Mouse (Mus musculus) myocyte (in vitro differentiated cells): ENCODE measurements around the gene Ltbp1. TPM values are rescaled to one million over a fixed set of nuclear protein-coding genes. Genes with fewer than 3 reads are reported as not detected.

Experiments
- H3K27me3 ChIP-seq: one replicate; pipeline ENCODE4 v1.6.1; 2011; ENCODE audit not compliant: control insufficient read depth, insufficient read depth, insufficient read length
- H3K36me3 ChIP-seq: one replicate; pipeline ENCODE4 v1.6.1; 2011; ENCODE audit not compliant: control insufficient read depth, insufficient read depth
- H3K4me2 ChIP-seq: one replicate; pipeline ENCODE4 v1.6.1; 2011; ENCODE audit warnings: low read depth, control low read depth
- H3K4me3 ChIP-seq: one replicate; pipeline ENCODE4 v1.5.1; 2011; ENCODE audit warnings: mild to moderate bottlenecking, control low read depth, moderate library complexity
- H3K79me2 ChIP-seq: one replicate; pipeline ENCODE4 v1.6.1; 2011; ENCODE audit not compliant: control insufficient read depth, insufficient read depth
- H3ac ChIP-seq: one replicate; pipeline ENCODE4 v1.6.1; 2011; ENCODE audit not compliant: control insufficient read depth, insufficient read length
- CEBPB ChIP-seq: IDR thresholded peaks from 2 replicates; pipeline ENCODE4 v1.6.1; 2011; ENCODE audit warnings: mild to moderate bottlenecking, moderate library complexity; ENCODE audit not compliant: poor library complexity, insufficient read depth, severe bottlenecking
- E2F4 ChIP-seq: IDR thresholded peaks from one replicate; pipeline ENCODE4 v1.6.1; 2011; ENCODE audit warnings: mild to moderate bottlenecking, control low read depth, moderate library complexity; ENCODE audit not compliant: insufficient read depth
- MAX ChIP-seq: IDR thresholded peaks from one replicate; pipeline ENCODE4 v1.6.1; 2011; ENCODE audit warnings: low read depth, mild to moderate bottlenecking, control low read depth
- MYOD1 ChIP-seq, 3 experiments: IDR thresholded peaks; one replicate each; pipeline ENCODE4 v1.6.1; 2011; ENCODE audit warnings: control low read depth in 2 of 3, low read depth in 2 of 3, mild to moderate bottlenecking in 2 of 3, moderate library complexity in 1 of 3; ENCODE audit not compliant: insufficient read length in 2 of 3, control insufficient read depth in 1 of 3
- MYOG ChIP-seq, 3 experiments: IDR thresholded peaks; one replicate each; pipeline ENCODE4 v1.6.1; 2011; ENCODE audit warnings: control low read depth in 2 of 3, low read depth in 2 of 3, mild to moderate bottlenecking in 2 of 3; ENCODE audit not compliant: insufficient read length in 2 of 3, control insufficient read depth in 1 of 3, insufficient read depth in 1 of 3
- POLR2A ChIP-seq: IDR thresholded peaks from one replicate; pipeline ENCODE4 v1.6.1; 2011; ENCODE audit warnings: low read depth, mild to moderate bottlenecking, control low read depth, moderate library complexity; ENCODE audit not compliant: insufficient read length
- POLR2AphosphoS2 ChIP-seq: IDR thresholded peaks from one replicate; pipeline ENCODE4 v1.6.1; 2011; ENCODE audit warnings: low read depth, control low read depth; ENCODE audit not compliant: insufficient read length
- REST ChIP-seq: IDR thresholded peaks from one replicate; pipeline ENCODE4 v1.6.1; 2011; ENCODE audit warnings: mild to moderate bottlenecking, control low read depth, moderate library complexity; ENCODE audit not compliant: insufficient read depth, insufficient read length
- SRF ChIP-seq: IDR thresholded peaks from one replicate; pipeline ENCODE4 v1.6.1; 2011; ENCODE audit warnings: low read depth; ENCODE audit not compliant: control insufficient read depth, insufficient read length
- TCF12 ChIP-seq: IDR thresholded peaks from one replicate; pipeline ENCODE4 v1.6.1; 2011; ENCODE audit warnings: mild to moderate bottlenecking, control low read depth; ENCODE audit not compliant: poor library complexity, insufficient read depth, severe bottlenecking
- TCF3 ChIP-seq: IDR thresholded peaks from one replicate; pipeline ENCODE4 v1.6.1; 2011; ENCODE audit warnings: low read depth, control low read depth; ENCODE audit not compliant: insufficient read length
- USF1 ChIP-seq: IDR thresholded peaks from one replicate; pipeline ENCODE4 v1.6.1; 2011; ENCODE audit warnings: low read depth, mild to moderate bottlenecking, control low read depth, moderate library complexity
- polyA plus RNA-seq: library from polyadenylated mRNA; unstranded; fragments of >200 nt; fragmentation: generic; extraction: Trizol; gene quantifications from one replicate; pipeline ENCODE4 v1.2.1, GENCODE M21; 2012; ENCODE audit warnings: missing spikeins

Ltbp1 gene
- polyA plus RNA-seq, 1 experiment, result 19.4 TPM

GRCm38 (mm10) chr17:75368580-75368979 is 363.2 kb downstream of the Ltbp1 start:
- no peak overlapping the region for H3ac ChIP-seq
- H3K79me2 ChIP-seq, result no peaks in the 10 kb centered on the region
- no peak for TF ChIP-seq POLR2A
- no peak for TF ChIP-seq SRF
- TF ChIP-seq MYOD1 (IDR thresholded peaks at IDR 0.05; ENCODE audit: control insufficient read depth in 1 of 3, insufficient read length in 2 of 3, low read depth in 2 of 3), result no peak
- TF ChIP-seq TCF12, result no peak
- TF ChIP-seq E2F4, result no peak
- TF ChIP-seq POLR2AphosphoS2, result no peak
- no peak for TF ChIP-seq CEBPB
- TF ChIP-seq USF1, result no peak
- TF ChIP-seq TCF3, result no peak
- TF ChIP-seq MAX, result no peak
- no peak for TF ChIP-seq MYOG (IDR thresholded peaks at IDR 0.05; ENCODE audit: control insufficient read depth in 1 of 3, insufficient read depth in 1 of 3, insufficient read length in 2 of 3, low read depth in 2 of 3)
- TF ChIP-seq REST, result no peak
- H3K27me3 ChIP-seq, result no peaks in the 10 kb centered on the region
- peaks cover 16% of the 10 kb centered on the region for H3K36me3 ChIP-seq
- H3K4me3 ChIP-seq, result no peak overlapping the region
- H3K4me2 ChIP-seq, result no peak overlapping the region

- Histone ChIP-seq H3K36me3 (peaks cover 9% of the 10 kb centered on the region), H3K4me3 (no peak overlapping the region), H3K27me3 (no peaks in the 10 kb centered on the region), H3ac (no peak overlapping the region), H3K4me2 (no peak overlapping the region), H3K79me2 (no peaks in the 10 kb centered on the region)
- TF ChIP-seq POLR2A, result no peak
- no peak for TF ChIP-seq TCF3
Measured at GRCm38 (mm10) chr17:75369351-75369750, 364.0 kb downstream of the Ltbp1 start.

- Histone ChIP-seq H3K4me3 (no peak overlapping the region), H3K79me2 (no peaks in the 10 kb centered on the region), H3K36me3 (peaks cover 8% of the 10 kb centered on the region), H3ac (no peak overlapping the region), H3K27me3 (no peaks in the 10 kb centered on the region), H3K4me2 (no peak overlapping the region)
- TF ChIP-seq REST (no peak), POLR2A (no peak), SRF (no peak), USF1 (no peak)
Measured at GRCm38 (mm10) chr17:75370120-75370519, 364.8 kb downstream of the Ltbp1 start.

DNA sequence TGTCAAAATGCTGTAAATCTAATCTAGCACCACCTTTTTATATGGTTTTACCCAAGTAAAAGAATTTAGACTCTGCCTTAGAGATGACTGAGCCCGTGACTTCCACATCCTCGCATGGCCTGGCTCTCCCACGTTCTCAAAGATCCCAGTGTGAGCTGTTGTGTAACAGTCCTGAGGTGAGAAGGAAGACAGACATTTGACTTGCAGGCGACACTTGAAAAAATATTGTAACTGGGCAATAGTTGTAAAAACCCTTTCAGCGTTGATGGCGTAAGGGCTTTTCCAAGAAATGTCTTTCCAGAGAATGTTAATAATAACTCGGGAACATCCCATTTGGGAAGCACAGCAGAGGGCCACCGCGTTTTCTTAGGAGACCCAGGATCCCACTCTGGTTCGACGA is 366.3 kb downstream of the Ltbp1 start:
- peaks cover 8% of the 10 kb centered on the region for H3K36me3 ChIP-seq
- TF ChIP-seq POLR2AphosphoS2 (no peak), MYOG (IDR thresholded peaks at IDR 0.05; ENCODE audit: control insufficient read depth in 1 of 3, insufficient read depth in 1 of 3, insufficient read length in 2 of 3, low read depth in 2 of 3) (no peak), MYOD1 (IDR thresholded peaks at IDR 0.05; ENCODE audit: control insufficient read depth in 1 of 3, insufficient read length in 2 of 3, low read depth in 2 of 3) (no peak), TCF12 (no peak), USF1 (no peak)
- no peak overlapping the region for H3ac ChIP-seq
- H3K4me2 ChIP-seq, result no peak overlapping the region
- no peak overlapping the region for H3K4me3 ChIP-seq
- no peaks in the 10 kb centered on the region for H3K27me3 ChIP-seq
- no peaks in the 10 kb centered on the region for H3K79me2 ChIP-seq

DNA sequence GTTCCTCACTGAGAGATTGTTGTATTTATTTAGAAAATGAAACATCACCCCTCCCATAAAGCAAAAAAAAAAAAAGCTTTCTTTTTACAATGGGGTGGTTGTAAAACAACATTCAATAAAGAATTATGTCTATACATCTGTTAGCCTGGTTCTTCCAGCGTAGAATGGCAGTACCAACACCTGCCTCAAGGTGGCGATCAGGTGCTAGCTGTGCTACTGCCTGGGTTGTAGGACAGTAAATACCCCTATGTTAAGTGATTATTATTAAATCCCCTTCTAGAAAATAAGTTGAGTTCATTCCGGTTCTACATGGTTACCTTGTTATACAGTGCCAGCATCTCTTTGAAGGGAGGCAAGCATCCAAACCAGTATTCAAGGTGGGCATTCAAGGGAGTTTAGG is 367.0 kb downstream of the Ltbp1 start:
- TF ChIP-seq SRF (no peak), CEBPB (no peak), MAX (no peak)
- Histone ChIP-seq H3K36me3 (peaks cover 12% of the 10 kb centered on the region), H3K27me3 (no peaks in the 10 kb centered on the region), H3K79me2 (no peaks in the 10 kb centered on the region), H3K4me3 (no peak overlapping the region), H3ac (no peak overlapping the region), H3K4me2 (no peak overlapping the region)

GRCm38 (mm10) chr17:75374287-75375024 is 369.1 kb downstream of the Ltbp1 start:
- Histone ChIP-seq H3K36me3 (peaks cover 8% of the 10 kb centered on the region), H3ac (no peak overlapping the region), H3K27me3 (no peaks in the 10 kb centered on the region), H3K4me3 (no peak overlapping the region), H3K79me2 (no peaks in the 10 kb centered on the region), H3K4me2 (no peak overlapping the region)
- TF ChIP-seq POLR2AphosphoS2, result no peak
- no peak for TF ChIP-seq POLR2A
- no peak for TF ChIP-seq REST
- no peak for TF ChIP-seq SRF
- no peak for TF ChIP-seq E2F4
- TF ChIP-seq TCF3, result no peak
